Mouse (Mus musculus) stomach, postnatal 0 days (tissue): ENCODE results near the gene Ncam2. TPM values are rescaled to one million over a fixed set of nuclear protein-coding genes. Genes with fewer than 3 reads are reported as not detected.

ENCODE experiments used
- ATAC-seq: fragments of 200-750 bp; cut with Nextera tagmentation; 2 replicates; pipeline ENCODE4 v1.8.0; 2017; ENCODE audit not compliant: low FRiP score, low TSS enrichment
- DNase-seq: peaks from one replicate; pipeline ENCODE4 v3.0.0-alpha.2; 2016; ENCODE audit warnings: low spot score
- H3K27ac ChIP-seq: fragments of 300-500 bp; sonication (generic); replicated peaks from 2 replicates; pipeline ENCODE4 v1.5.1; 2014; ENCODE audit warnings: mild to moderate bottlenecking, control low read depth
- H3K27me3 ChIP-seq: fragments of 300-500 bp; sonication (generic); 2 replicates; pipeline ENCODE4 v1.6.1; 2014; ENCODE audit warnings: low read length; ENCODE audit not compliant: control insufficient read depth, insufficient read depth
- H3K36me3 ChIP-seq: fragments of 300-500 bp; sonication (generic); 2 replicates; pipeline ENCODE4 v1.6.1; 2014; ENCODE audit warnings: low read length, mixed read lengths; ENCODE audit not compliant: control insufficient read depth, insufficient read depth
- H3K4me1 ChIP-seq: fragments of 300-500 bp; sonication (generic); replicated peaks from 2 replicates; pipeline ENCODE4 v1.6.1; 2014; ENCODE audit warnings: antibody characterized with exemption; ENCODE audit not compliant: control insufficient read depth, insufficient read depth
- H3K4me2 ChIP-seq: fragments of 300-500 bp; sonication (generic); replicated peaks from 2 replicates; pipeline ENCODE4 v1.6.1; 2014; ENCODE audit warnings: low read depth, mild to moderate bottlenecking, control low read depth, moderate library complexity
- H3K4me3 ChIP-seq: fragments of 300-500 bp; sonication (generic); 2 replicates; pipeline ENCODE4 v1.5.1; 2014; ENCODE audit warnings: low read depth, low read length, control low read depth
- H3K9ac ChIP-seq: fragments of 300-500 bp; sonication (generic); 2 replicates; pipeline ENCODE4 v1.6.1; 2014; ENCODE audit warnings: mild to moderate bottlenecking, low read length, control low read depth, mixed read lengths
- H3K9me3 ChIP-seq: fragments of 300-500 bp; sonication (generic); 2 replicates; pipeline ENCODE4 v1.6.1; 2016; ENCODE audit warnings: low read length; ENCODE audit not compliant: control insufficient read depth
- CTCF ChIP-seq: IDR thresholded peaks from 2 replicates; pipeline ENCODE4 v1.5.1; 2016; ENCODE audit warnings: antibody characterized with exemption, low read depth, mild to moderate bottlenecking, moderate library complexity
- EP300 ChIP-seq: optimal IDR thresholded peaks from 2 replicates; pipeline ENCODE3; 2016; ENCODE audit warnings: antibody characterized with exemption
- WGBS: fragments of 180-500 bp; shearing (Covaris S2); extraction: QIAGEN DNeasy Blood & Tissue Kit; methylation state at CpG from one replicate; pipeline ENCODE4 v1.1.7; 2014; 5-methylcytosine and 5-hydroxymethylcytosine counted together
- polyA plus RNA-seq: library from polyadenylated mRNA; unstranded; fragments of >200 nt; fragmentation: Nextera tagmentation; extraction: Ambion mirVana; gene quantifications from 2 replicates; pipeline ENCODE4 v1.2.1, GENCODE M21; 2015

Ncam2 gene
- polyA plus RNA-seq, 1 experiment from 2014 or later = 1.3 TPM

DNA sequence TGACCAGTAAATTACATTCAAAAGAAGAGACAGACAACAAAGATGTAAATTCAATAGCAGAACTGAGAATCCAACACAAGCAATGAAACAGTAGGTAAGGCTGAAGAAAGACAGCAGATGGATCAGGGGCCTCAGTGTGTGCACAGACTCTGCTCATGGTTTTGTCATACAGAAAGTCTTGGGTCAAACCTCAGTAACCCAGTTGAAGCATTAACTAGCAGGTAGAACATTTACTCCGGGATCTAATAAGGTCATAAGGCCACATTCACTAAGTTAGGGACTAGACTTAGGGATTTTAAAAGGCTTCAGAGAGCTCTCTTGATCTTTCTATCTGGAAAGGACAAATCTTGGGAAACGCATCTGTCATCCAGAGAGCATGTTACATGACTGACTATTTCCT is 8.9 kb upstream of the Ncam2 start:
- ATAC-seq (no peak), DNase-seq (no peak)
- 79% methylated on average over 2 of the region's 2 CpGs for WGBS
- H3K4me3 ChIP-seq = no peak overlapping the region
- H3K4me2 ChIP-seq = no peak overlapping the region
- H3K9ac ChIP-seq = no peak overlapping the region
- H3K36me3 ChIP-seq = no peaks in the 10 kb centered on the region
- H3K4me1 ChIP-seq = no peaks in the 10 kb centered on the region
- no peak for TF ChIP-seq CTCF
- TF ChIP-seq EP300 = no peak
- no peaks in the 10 kb centered on the region for H3K27me3 ChIP-seq
- no peak overlapping the region for H3K27ac ChIP-seq
- no peaks in the 10 kb centered on the region for H3K9me3 ChIP-seq

DNA sequence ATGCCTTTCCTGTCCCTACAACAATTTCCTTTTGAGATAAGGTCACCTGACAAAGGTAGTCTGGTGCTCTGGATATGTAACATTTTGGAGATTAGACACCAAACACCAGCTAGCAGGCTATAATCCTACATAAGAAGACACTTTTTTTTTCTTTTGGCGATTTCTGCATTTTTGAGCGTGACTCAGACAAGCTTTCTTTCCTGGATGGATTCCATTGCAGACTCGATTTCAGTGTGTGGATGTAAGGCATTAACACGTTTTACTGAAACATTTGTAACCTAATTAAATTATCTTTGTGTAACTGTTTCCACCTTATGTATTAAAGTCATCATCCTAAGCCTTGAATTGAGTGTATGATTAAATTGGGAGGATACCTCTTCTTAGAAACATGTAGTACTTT is 7.9 kb upstream of the Ncam2 start:
- Histone ChIP-seq H3K4me1 (no peaks in the 10 kb centered on the region), H3K4me3 (no peak overlapping the region), H3K27me3 (no peaks in the 10 kb centered on the region), H3K4me2 (no peak overlapping the region), H3K9me3 (no peaks in the 10 kb centered on the region), H3K27ac (no peak overlapping the region), H3K36me3 (no peaks in the 10 kb centered on the region), H3K9ac (no peak overlapping the region)
- no peak for DNase-seq
- 64% methylated on average over 4 of the region's 4 CpGs for whole genome bisulfite sequencing
- ATAC-seq = no peak
- TF ChIP-seq CTCF (no peak), EP300 (no peak)

DNA sequence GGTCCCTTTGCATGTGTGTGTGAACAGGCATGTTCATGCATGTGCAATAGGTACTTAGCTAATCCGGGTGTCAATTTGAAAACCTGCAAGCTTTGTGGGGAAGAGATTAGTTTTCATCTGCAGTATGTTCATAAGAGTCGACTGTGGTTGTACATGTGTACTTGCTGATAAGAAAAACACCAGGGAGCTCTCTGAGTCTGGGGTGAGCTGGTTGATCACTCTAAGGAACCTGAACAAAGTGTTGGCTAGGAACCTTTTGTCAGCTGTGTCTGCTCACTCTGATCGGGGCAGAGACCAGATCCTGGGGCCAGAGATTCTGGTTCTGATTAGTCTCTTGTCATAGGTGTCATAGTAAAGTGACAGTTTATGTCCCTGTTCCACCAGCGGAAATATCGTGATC is 1.0 kb upstream of the Ncam2 start:
- WGBS = 74% methylated on average over 5 of the region's 5 CpGs
- no peak for TF ChIP-seq EP300
- no peak for TF ChIP-seq CTCF
- no peak overlapping the region for H3K27ac ChIP-seq
- DNase-seq (no peak), ATAC-seq (no peak)
- no peaks in the 10 kb centered on the region for H3K9me3 ChIP-seq
- no peak overlapping the region for H3K4me2 ChIP-seq
- no peak overlapping the region for H3K9ac ChIP-seq
- no peak overlapping the region for H3K4me3 ChIP-seq
- no peaks in the 10 kb centered on the region for H3K4me1 ChIP-seq
- H3K36me3 ChIP-seq = no peaks in the 10 kb centered on the region
- H3K27me3 ChIP-seq = no peaks in the 10 kb centered on the region

DNA sequence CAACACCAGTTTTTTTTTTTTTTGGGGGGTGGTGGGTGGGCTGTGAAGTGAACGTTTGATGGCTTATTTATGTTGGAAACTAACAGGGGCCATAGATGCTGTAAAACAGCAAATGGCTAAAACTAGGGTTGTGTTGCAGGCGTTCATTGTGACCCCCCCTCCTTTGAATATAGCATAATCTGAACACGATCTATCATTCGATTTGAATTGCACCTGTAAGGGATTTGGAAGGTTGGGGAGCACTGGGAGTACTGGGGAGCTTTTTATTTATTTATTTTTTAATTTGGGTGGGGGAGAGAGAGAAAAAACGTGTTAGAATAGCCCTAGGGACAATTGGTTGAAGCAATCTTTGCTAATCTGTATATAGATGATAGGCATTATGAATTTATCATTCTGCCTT is 974 bp downstream of the Ncam2 start:
- H3K36me3 ChIP-seq = no peaks in the 10 kb centered on the region
- TF ChIP-seq CTCF (no peak), EP300 (no peak)
- H3K9ac ChIP-seq = no peak overlapping the region
- no peak overlapping the region for H3K4me2 ChIP-seq
- WGBS = 28% methylated on average over 5 of the region's 5 CpGs
- H3K27me3 ChIP-seq = no peaks in the 10 kb centered on the region
- H3K4me1 ChIP-seq = no peaks in the 10 kb centered on the region
- H3K9me3 ChIP-seq = no peaks in the 10 kb centered on the region
- no peak overlapping the region for H3K27ac ChIP-seq
- ATAC-seq = no peak
- DNase-seq = no peak
- H3K4me3 ChIP-seq = no peak overlapping the region

DNA sequence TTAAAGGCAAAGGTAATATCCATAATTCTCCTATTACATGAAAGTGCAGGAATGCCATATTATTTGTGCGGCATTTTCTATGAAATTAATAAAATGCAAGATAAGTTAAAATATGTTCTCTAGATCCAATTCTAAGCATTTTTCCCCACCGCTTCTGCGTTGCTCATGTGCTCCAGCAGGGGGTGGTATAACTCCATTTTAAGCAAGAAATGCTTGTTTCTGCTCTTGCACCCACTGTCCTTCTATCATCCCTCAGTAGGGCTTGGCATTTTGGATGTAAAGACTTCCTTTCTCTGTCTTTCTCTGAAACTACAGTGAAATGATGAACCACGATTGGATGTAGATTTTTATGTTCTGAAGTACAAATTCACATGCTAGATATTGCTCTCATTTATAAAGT is 1.5 kb downstream of the Ncam2 start:
- Histone ChIP-seq H3K4me1 (no peaks in the 10 kb centered on the region), H3K36me3 (no peaks in the 10 kb centered on the region), H3K9me3 (no peaks in the 10 kb centered on the region), H3K4me2 (no peak overlapping the region), H3K4me3 (no peak overlapping the region), H3K27ac (no peak overlapping the region), H3K9ac (no peak overlapping the region), H3K27me3 (no peaks in the 10 kb centered on the region)
- 8% methylated on average over 4 of the region's 4 CpGs for WGBS
- DNase-seq = peak; percentile 24
- no peak for ATAC-seq
- TF ChIP-seq CTCF (peak; percentile 88), EP300 (no peak)

DNA sequence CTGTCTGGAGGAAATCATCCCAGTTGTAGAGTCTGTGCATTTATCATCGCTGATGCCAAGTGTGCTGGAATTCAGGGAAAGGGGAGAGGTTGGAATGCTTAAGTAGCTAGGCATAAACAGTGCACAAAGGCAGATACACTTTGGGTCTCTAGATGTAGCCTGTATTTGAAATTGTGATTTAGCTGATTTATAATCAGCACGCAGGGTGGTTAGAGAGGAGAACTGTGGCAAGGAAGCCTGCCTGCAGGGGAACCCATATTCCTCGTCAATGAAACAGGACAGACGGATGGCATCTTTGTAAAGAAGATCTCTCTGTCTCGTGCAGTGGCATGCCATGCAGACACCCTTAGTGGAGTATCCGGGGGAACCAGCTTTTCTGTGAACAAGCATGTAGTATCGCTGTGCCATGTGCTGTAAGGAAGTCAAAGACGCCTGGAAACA is 2.2 kb downstream of the Ncam2 start:
- no peak overlapping the region for H3K4me2 ChIP-seq
- no peak overlapping the region for H3K9ac ChIP-seq
- no peak overlapping the region for H3K4me3 ChIP-seq
- no peaks in the 10 kb centered on the region for H3K4me1 ChIP-seq
- ATAC-seq (no peak), DNase-seq (no peak)
- H3K27me3 ChIP-seq = no peaks in the 10 kb centered on the region
- 52% methylated on average over 8 of the region's 8 CpGs for WGBS
- TF ChIP-seq EP300 (no peak), CTCF (no peak)
- H3K36me3 ChIP-seq = no peaks in the 10 kb centered on the region
- H3K27ac ChIP-seq = no peak overlapping the region
- H3K9me3 ChIP-seq = no peaks in the 10 kb centered on the region
